Mouse (Mus musculus) macrophage (primary cell): ENCODE results near the gene Dohh. TPM values are rescaled to one million over a fixed set of nuclear protein-coding genes. Genes with fewer than 3 reads are reported as not detected.

ENCODE experiments used
- H3K27ac ChIP-seq: fragments of 350-480 bp; formaldehyde crosslinking; 2 replicates; pipeline ENCODE4 v1.9.0; 2021
- H3K36me3 ChIP-seq: fragments of 350-480 bp; formaldehyde crosslinking; 2 replicates; pipeline ENCODE4 v1.9.0; 2021; ENCODE audit errors: inconsistent target
- H3K4me3 ChIP-seq: fragments of 350-480 bp; formaldehyde crosslinking; 2 replicates; pipeline ENCODE4 v1.9.0; 2021; ENCODE audit errors: inconsistent target
- H3K79me2 ChIP-seq: fragments of 350-480 bp; formaldehyde crosslinking; 2 replicates; pipeline ENCODE4 v1.9.0; 2021; ENCODE audit errors: inconsistent target
- WGBS: methylation state at CpG from one replicate; pipeline ENCODE4 v1.1.7; 2026; ENCODE audit warnings: inconsistent platforms; ENCODE audit not compliant: missing documents; 5-methylcytosine and 5-hydroxymethylcytosine counted together
- polyA plus RNA-seq: library from polyadenylated mRNA; stranded (reverse); fragments of 250-400 nt; gene quantifications from 3 replicates; pipeline ENCODE4 v1.2.4, GENCODE M21; 2018; ENCODE audit warnings: inconsistent platforms

Gene Dohh
- polyA plus RNA-seq, 1 experiment from 2014 or later = 21.0 TPM

- 72% methylated on average over 4 of the region's 4 CpGs for WGBS
- H3K79me2 ChIP-seq = peaks cover 37% of the 10 kb centered on the region
- H3K36me3 ChIP-seq = peaks cover 63% of the 10 kb centered on the region
- peak overlapping the region; percentile 36 for H3K27ac ChIP-seq
- H3K4me3 ChIP-seq = no peak overlapping the region
Measured at GRCm38 (mm10) chr10:81365073-81365472, 19.2 kb upstream of the Dohh start.

DNA sequence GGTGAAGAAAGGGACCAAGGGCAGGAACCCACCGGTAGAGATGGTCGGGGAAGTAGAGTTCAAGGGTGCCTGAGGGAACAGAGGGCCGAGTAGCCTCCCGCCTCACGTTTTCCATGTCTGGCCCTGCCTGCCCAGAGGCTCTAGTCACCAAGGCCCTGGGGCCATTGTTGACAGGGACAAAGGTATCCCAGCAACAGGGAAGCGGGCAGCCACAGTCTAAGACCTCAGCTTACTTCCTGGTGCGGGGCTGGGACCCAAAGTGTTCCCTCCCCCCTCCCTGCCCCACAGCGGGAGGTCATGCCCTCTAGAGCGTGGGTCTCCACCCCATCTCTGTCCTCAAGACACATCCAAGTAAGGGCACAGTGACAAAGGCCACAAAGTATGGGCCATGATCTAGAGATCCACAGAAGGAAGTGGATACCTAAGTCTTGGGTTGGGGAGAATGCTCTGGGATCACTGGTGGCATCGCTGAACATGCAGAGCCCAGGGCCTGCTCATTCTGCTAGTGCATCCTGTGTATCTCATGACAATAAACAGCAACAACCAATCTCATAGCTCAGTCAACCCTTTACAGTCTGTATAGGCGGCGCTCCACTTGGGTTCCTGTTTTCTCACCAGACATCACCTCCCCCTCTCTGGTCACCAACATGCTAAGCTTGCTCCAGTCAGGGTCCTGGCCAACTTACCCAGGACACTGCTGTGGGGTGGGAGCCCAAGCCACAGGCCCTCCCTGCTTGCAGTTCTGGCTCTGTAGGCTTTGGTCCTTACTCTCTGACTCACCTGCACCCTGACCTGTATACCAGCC lies 18.4 kb upstream of the Dohh start, which contains the start of gene 4930404N11Rik:
TSS of gene 4930404N11Rik (minus strand) at position 145 of the 805 bp plus-strand sequence.
- peak within 1 kb of the TSS; percentile 36 for H3K27ac ChIP-seq
- H3K4me3 ChIP-seq = no peak within 1 kb of the TSS
- peaks cover 29% of the 10 kb centered on the region for H3K79me2 ChIP-seq
- WGBS = 35% methylated on average over 12 of the region's 12 CpGs
- peaks cover 63% of the 10 kb centered on the region for H3K36me3 ChIP-seq

DNA sequence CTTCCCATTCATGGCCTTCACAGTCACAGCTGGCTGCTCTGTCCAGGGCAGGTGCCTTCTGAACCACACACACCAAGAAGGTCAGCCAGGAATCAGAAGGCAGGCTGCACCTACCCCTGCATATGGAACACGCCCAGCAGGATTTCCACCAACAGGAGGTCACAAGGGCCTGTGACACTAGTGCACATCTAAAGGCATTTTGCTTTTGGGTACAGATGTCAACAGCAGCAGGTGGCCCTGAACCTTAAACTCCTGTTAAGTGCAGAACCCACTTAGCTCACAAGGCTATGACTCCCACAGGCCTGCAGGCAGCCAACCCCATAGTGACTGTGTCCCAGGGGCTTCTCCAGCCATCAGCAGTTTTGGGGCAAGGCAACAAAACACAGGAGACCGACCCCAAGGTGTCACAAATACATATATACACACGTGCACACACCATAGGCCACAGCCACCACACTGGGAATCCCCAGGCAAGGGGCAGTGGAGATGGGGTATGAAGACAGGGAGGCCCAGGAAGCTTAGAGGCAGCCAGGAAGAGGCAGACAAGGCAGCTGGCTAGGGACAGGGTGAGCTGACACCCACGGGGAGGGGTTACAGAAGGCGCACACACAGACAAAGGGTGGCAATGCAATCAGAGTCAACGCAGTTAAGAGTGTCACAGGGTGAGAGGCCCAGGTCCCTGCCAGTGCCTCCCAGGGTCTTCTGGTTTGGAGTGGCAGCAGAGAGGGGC lies 17.6 kb upstream of the Dohh start:
- peaks cover 24% of the 10 kb centered on the region for H3K79me2 ChIP-seq
- peak overlapping the region; percentile 36 for H3K27ac ChIP-seq
- H3K36me3 ChIP-seq = peaks cover 63% of the 10 kb centered on the region
- 71% methylated on average over 6 of the region's 6 CpGs for WGBS
- no peak overlapping the region for H3K4me3 ChIP-seq

- no peak overlapping the region for H3K4me3 ChIP-seq
- H3K27ac ChIP-seq = 0 out of 2 replicates have a peak overlapping the region, but pooled peaks have one; percentile 36
- peaks cover 24% of the 10 kb centered on the region for H3K79me2 ChIP-seq
- peaks cover 61% of the 10 kb centered on the region for H3K36me3 ChIP-seq
- 93% methylated on average over 5 of the region's 6 CpGs for WGBS
Measured at GRCm38 (mm10) chr10:81367207-81367495, 17.1 kb upstream of the Dohh start.

GRCm38 (mm10) chr10:81375322-81375721 lies 8.9 kb upstream of the Dohh start:
- 94% methylated on average over 10 of the region's 10 CpGs for WGBS
- no peak overlapping the region for H3K27ac ChIP-seq
- peaks cover 67% of the 10 kb centered on the region for H3K79me2 ChIP-seq
- peaks cover 35% of the 10 kb centered on the region for H3K36me3 ChIP-seq
- no peak overlapping the region for H3K4me3 ChIP-seq

- H3K27ac ChIP-seq = 0 out of 2 replicates have a peak overlapping the region, but pooled peaks have one; percentile 64
- peaks cover 23% of the 10 kb centered on the region for H3K36me3 ChIP-seq
- WGBS = 53% methylated on average over 6 of the region's 6 CpGs
Measured at GRCm38 (mm10) chr10:81376561-81377361, 7.5 kb upstream of the Dohh start.

GRCm38 (mm10) chr10:81377362-81377664 lies 6.9 kb upstream of the Dohh start:
- 75% methylated on average over 2 of the region's 2 CpGs for WGBS
- H3K27ac ChIP-seq = peak overlapping the region; percentile 64

More at GRCm38 (mm10) chr10:81376561-81377361, 7.5 kb upstream of the Dohh start:
- Histone ChIP-seq H3K79me2 (peaks cover 63% of the 10 kb centered on the region), H3K4me3 (peak overlapping the region; percentile 82)

DNA sequence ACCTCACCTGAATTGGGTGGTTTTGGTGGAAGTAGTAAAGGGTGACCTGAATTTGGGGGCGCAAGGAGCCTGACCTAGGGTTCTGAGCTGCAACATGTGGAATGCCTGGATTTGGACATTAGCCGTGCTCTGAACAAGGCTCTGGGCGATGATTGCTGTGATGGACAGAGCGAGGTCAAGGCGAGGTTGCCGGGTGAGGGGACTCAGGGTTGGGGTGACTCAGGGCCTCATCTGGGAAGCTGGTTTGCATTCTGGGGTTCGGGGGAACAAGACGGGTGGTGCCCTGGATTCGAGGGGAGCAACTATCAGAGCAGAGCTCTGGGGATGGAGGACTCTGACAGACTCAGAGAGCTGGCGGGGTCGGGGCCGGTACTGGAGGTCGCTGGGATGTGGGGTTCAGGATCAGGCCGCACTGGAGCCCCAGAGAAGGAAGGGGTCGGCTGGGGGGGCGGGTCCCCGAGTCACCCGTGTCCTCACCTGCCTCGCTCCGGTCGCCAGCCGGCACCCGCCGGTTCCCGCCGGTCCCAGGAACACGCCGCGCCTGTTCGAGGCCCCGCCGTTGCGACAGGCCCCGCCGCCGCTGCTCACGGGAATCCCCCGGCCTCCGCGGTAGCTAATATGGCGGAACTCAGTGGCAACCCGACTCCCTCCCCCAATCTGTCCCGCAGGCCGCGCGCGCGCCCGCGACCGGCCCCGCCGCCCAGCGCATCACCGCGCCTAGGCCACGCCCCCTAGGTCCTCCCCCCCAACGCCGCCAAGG lies 6.3 kb upstream of the Dohh start, which contains the start of gene Fzr1:
TSS of gene Fzr1 (minus strand) at position 724 of the 760 bp plus-strand sequence.
- under 1% methylated on average over 54 of the region's 59 CpGs for whole genome bisulfite sequencing
- Histone ChIP-seq H3K79me2 (peaks cover 51% of the 10 kb centered on the region), H3K4me3 (peak within 1 kb of the TSS; percentile 82), H3K36me3 (peaks cover 16% of the 10 kb centered on the region), H3K27ac (peak within 1 kb of the TSS; percentile 69)

More at GRCm38 (mm10) chr10:81377362-81377664, 6.9 kb upstream of the Dohh start:
- Histone ChIP-seq H3K4me3 (peak overlapping the region; percentile 82), H3K36me3 (peaks cover 21% of the 10 kb centered on the region), H3K79me2 (peaks cover 58% of the 10 kb centered on the region)

DNA sequence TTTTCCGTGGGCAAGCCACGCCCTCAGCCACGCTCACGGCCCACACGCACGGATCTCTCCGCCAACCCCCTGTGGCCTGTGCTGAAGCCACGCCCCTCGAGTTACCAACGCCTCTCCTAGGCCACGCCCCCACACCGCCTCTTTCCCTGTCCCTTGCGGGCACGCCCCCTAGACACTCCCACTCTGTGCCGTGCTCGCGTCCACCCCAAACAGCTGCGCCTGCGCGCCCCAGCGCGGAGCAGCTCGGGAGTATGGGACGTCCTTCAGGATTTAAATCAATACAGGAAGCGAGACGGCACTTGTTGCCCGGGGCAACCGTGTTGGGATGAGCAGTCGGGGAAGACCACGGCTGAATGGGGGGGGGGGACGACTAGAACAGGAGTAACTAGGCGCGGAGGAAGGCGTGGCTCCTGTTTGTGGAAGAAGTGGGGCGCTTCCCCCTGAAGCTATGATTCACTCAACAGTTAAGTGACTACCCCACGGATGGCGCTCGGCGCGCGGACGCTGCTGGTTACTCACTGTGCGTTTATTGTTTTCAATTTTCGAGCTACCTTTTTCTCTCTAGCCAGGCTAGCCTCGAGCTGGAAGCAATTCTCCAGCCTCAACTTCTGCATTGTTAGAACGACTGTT lies 5.6 kb upstream of the Dohh start:
- Histone ChIP-seq H3K4me3 (peak overlapping the region; percentile 54), H3K79me2 (peaks cover 44% of the 10 kb centered on the region), H3K27ac (peak overlapping the region; percentile 69), H3K36me3 (peaks cover 11% of the 10 kb centered on the region)
- WGBS = 1% methylated on average over 38 of the region's 46 CpGs

- Histone ChIP-seq H3K79me2 (peaks cover 39% of the 10 kb centered on the region), H3K36me3 (peaks cover 6% of the 10 kb centered on the region), H3K27ac (peak overlapping the region; percentile 69), H3K4me3 (peak overlapping the region; percentile 54)
- WGBS = 53% methylated on average over 3 of the region's 3 CpGs
Measured at GRCm38 (mm10) chr10:81379183-81379553, 5.1 kb upstream of the Dohh start.

GRCm38 (mm10) chr10:81379809-81380378 lies 4.3 kb upstream of the Dohh start:
- WGBS = 83% methylated on average over 6 of the region's 6 CpGs
- H3K27ac ChIP-seq = no peak overlapping the region
- no peak overlapping the region for H3K4me3 ChIP-seq
- peaks cover 38% of the 10 kb centered on the region for H3K79me2 ChIP-seq
- H3K36me3 ChIP-seq = peaks cover 3% of the 10 kb centered on the region; the same call in 1 of the 2 replicates

DNA sequence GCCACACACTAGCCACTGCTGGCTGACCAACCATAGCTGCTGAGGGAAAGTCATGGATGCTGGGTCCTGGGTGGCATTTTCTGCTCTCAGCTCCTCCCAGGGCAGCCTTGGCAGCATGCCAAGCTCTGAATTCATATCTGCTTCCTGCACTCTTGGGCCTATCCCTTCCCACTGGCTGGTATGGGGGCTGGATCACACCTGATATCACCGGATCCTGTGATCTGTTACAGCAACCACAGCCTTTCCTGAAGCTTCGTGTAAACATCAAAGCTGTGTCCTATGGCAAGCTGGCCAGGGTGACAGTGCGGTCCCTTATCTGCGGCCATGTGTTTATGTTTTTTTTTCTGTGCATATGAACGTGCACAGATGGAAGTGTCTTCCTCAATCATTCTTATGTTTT lies 2.2 kb upstream of the Dohh start:
- H3K27ac ChIP-seq = no peak overlapping the region
- peaks cover 38% of the 10 kb centered on the region for H3K79me2 ChIP-seq
- H3K36me3 ChIP-seq = peaks cover 11% of the 10 kb centered on the region; the same call in 1 of the 2 replicates
- WGBS = 38% methylated on average over 5 of the region's 5 CpGs
- no peak overlapping the region for H3K4me3 ChIP-seq

DNA sequence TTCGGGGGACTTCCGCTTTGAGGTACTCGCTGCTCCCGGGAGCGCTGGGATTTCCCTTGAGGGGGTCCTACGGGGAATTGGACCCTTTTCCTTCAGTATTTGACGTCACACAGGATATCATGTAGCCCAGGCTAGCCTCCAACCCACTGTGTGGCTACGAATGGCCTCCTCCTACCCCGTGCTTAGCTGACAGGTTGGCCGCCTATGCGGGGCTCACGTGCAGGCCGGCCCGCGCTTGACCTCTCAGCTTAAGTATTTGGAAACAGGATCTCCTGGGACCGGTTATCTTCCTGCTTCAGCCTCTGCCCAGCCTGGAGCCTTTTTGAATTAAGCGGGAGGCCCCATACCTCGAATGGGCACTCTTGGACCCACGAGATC lies 366 bp downstream of the Dohh start:
- Histone ChIP-seq H3K36me3 (peaks cover 22% of the 10 kb centered on the region; the same call in 1 of the 2 replicates), H3K79me2 (peaks cover 32% of the 10 kb centered on the region), H3K4me3 (peak overlapping the region; percentile 100), H3K27ac (peak overlapping the region; percentile 89)
- WGBS = 0% methylated on average over 19 of the region's 19 CpGs
